Mouse (Mus musculus): ENCODE results near the gene Bfar. TPM values are rescaled to one million over a fixed set of nuclear protein-coding genes. Genes with fewer than 3 reads are reported as not detected.

Bfar gene
- 108 TPM for polyA plus RNA-seq (2014; fragmentation: Illumina TruSeq; extraction: RNeasy Lipid Tissue Mini Kit (QIAGEN cat#74804); ENCODE audit: low read depth, low replicate concordance)

DNA sequence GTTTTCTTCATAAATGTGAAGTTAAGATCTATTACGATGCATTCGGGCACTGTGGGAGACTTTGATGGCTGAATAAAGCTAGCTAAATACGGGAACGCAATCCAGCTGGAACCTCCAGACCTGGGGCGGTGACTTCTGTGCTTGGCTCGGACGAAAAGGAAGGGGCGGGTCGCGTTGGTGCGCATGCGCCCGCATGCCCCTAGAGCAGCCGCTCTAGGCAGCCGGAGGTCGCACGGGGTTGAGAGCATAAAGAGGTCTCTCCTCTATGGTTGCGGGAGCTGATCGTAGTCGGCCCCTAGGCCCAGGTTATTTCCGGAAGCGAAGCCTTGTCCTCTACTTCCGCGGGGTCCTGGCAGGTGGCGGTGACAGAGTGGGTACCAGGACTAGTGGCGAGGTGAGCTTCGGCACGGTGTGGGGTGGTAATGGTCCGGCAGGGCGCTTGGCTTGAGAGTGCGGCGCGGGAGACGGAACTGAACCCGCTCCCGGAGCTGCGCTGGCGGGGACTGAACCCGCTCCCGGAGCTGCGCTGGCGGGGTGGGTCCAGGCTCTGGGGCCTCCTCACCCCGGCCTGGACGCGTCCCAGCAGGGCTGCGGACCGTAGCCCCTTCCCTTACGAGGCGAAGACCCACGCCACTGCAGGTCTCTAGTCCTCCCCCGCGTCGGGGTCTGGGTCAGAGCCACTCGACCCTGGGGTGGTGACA is at the start of gene Bfar, which contains the start of gene 3110001I22Rik:
TSS of gene Bfar (plus strand) at position 174 of the 701 bp plus-strand sequence.
TSS of gene 3110001I22Rik (plus strand) at position 245 of the 701 bp plus-strand sequence.

GRCm38 (mm10) chr16:13667878-13668343 is 3.7 kb upstream of the Bfar start, which contains the start of gene Parn:
Parn (minus strand) TSS chr16:13668170.

DNA sequence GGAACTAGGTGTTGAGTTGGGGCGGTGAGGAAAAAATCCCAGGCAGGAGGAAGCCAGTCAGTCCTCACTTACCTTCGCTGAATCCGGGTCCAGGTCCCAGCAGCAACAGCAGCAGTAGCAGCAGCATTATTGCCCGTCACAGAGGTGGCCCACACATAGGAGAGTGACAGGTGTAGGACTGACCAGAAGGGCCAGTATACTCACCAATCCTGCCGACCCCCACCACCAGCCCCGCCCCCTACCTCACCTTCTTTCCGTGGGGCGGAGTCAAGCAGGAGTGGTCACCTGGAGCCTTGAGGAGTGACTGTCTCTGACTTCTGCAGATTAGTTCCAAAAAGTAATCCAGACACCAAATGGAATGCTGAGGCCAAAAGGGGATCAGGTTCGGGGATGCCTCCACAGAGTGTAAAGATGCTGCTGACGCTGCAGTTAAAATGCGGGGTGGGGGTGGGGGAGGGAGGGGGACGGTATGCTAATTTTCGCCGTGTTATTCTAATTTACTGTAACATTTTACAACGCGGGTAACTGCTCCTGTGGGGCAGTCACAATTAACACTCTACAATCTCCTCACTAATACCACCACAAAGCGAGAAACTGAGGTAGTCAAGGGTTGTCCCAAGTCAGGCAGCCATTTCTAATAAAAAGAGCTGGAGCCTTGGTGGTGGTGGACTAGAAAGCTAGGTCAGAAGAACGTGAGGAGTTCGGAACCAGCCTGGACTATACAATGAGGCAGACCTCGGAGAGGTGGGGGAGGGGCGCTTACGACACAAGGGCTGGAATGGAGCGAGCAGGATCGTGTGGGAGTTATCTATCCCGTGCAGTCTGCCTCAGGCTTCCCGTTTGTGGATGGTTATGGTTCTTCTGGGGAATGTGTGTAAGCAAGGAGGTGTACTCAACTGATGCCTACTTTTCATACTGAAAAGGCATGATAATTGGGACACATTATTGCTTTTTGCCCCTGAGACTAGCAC is 58.9 kb downstream of the Bfar start, which contains the start of gene Pla2g10:
TSS of gene Pla2g10 (minus strand) at position 699 of the 971 bp plus-strand sequence.

Other genes starting within 250 kb of the Bfar start
- 27.5 TPM for gene Parn, start 3.7 kb upstream of the Bfar start, polyA plus RNA-seq (2014; fragmentation: Illumina TruSeq; extraction: RNeasy Lipid Tissue Mini Kit (QIAGEN cat#74804); ENCODE audit: low read depth, low replicate concordance)
- gene 3110001I22Rik, start 71 bp downstream of the Bfar start, polyA plus RNA-seq (2014; fragmentation: Illumina TruSeq; extraction: RNeasy Lipid Tissue Mini Kit (QIAGEN cat#74804); ENCODE audit: low read depth, low replicate concordance): 28.2 TPM
- gene Pla2g10, start 59.1 kb downstream of the Bfar start, polyA plus RNA-seq (2014; fragmentation: Illumina TruSeq; extraction: RNeasy Lipid Tissue Mini Kit (QIAGEN cat#74804); ENCODE audit: low read depth, low replicate concordance): 27.3 TPM
- 27.5 TPM for gene Rrn3, start 108.8 kb downstream of the Bfar start, polyA plus RNA-seq (2014; fragmentation: Illumina TruSeq; extraction: RNeasy Lipid Tissue Mini Kit (QIAGEN cat#74804); ENCODE audit: low read depth, low replicate concordance)
- gene Ntan1, start 147.0 kb downstream of the Bfar start, polyA plus RNA-seq (2014; fragmentation: Illumina TruSeq; extraction: RNeasy Lipid Tissue Mini Kit (QIAGEN cat#74804); ENCODE audit: low read depth, low replicate concordance): 68.7 TPM
- gene Pdxdc1, start 231.3 kb downstream of the Bfar start, polyA plus RNA-seq (2014; fragmentation: Illumina TruSeq; extraction: RNeasy Lipid Tissue Mini Kit (QIAGEN cat#74804); ENCODE audit: low read depth, low replicate concordance): 629 TPM
- gene Mpv17l, start 231.3 kb downstream of the Bfar start, polyA plus RNA-seq (2014; fragmentation: Illumina TruSeq; extraction: RNeasy Lipid Tissue Mini Kit (QIAGEN cat#74804); ENCODE audit: low read depth, low replicate concordance): 21.9 TPM